Mouse (Mus musculus) CD8-positive naive resting alpha-beta T cell, adult 2 months (primary cell): ENCODE data around the gene Esp15.
"Not testable (repeated sequence)": the region's sequence is repeated elsewhere in the genome, so short reads cannot be mapped to it uniquely, and the experiment has no call there.

Experiments
- DNase-seq, 2 experiments: peaks; one replicate each; pipeline ENCODE4 v3.0.0; 2022; ENCODE audit warnings: low read depth in 2 of 2, low spot score in 2 of 2

Gene Esp15

GRCm38 (mm10) chr17:39640654-39641053, at the start of gene Esp15:
Gene Esp15 (plus strand): TSS chr17:39640954.
- DNase-seq, result not testable (repeated sequence)

GRCm38 (mm10) chr17:39591550-39591949, 49.2 kb upstream of the Esp15 start:
- DNase-seq, result no peak
